Mouse (Mus musculus) embryonic facial prominence, embryonic 14.5 days (tissue): ENCODE measurements around the gene Madd. TPM values are rescaled to one million over a fixed set of nuclear protein-coding genes. Genes with fewer than 3 reads are reported as not detected.

Experiments used
- ATAC-seq: fragments of 200-750 bp; cut with Nextera tagmentation; 2 replicates; pipeline ENCODE4 v1.8.0; 2017; ENCODE audit warnings: low read depth, moderate number of reproducible peaks, moderate TSS enrichment
- DNase-seq: peaks from one replicate; pipeline ENCODE4 v3.0.0-alpha.2; 2015; ENCODE audit warnings: low spot score
- H3K27ac ChIP-seq: fragments of 300-500 bp; sonication (generic); replicated peaks from 2 replicates; pipeline ENCODE4 v1.5.1; 2014; ENCODE audit warnings: low read depth, mild to moderate bottlenecking, low read length, moderate library complexity
- H3K27me3 ChIP-seq: fragments of 300-500 bp; sonication (generic); replicated peaks from 2 replicates; pipeline ENCODE4 v1.6.1; 2014; ENCODE audit warnings: low read length; ENCODE audit not compliant: control insufficient read depth, insufficient read depth
- H3K36me3 ChIP-seq: fragments of 300-500 bp; sonication (generic); 2 replicates; pipeline ENCODE4 v1.6.1; 2014; ENCODE audit warnings: low read length, mixed read lengths; ENCODE audit not compliant: control insufficient read depth, insufficient read depth
- H3K4me1 ChIP-seq: fragments of 300-500 bp; sonication (generic); 2 replicates; pipeline ENCODE4 v1.6.1; 2014; ENCODE audit warnings: antibody characterized with exemption, low read length; ENCODE audit not compliant: control insufficient read depth, insufficient read depth
- H3K4me2 ChIP-seq: fragments of 300-500 bp; sonication (generic); 2 replicates; pipeline ENCODE4 v1.6.1; 2014; ENCODE audit warnings: low read depth, mild to moderate bottlenecking, low read length, moderate library complexity, mixed read lengths
- H3K4me3 ChIP-seq: fragments of 300-500 bp; sonication (generic); 2 replicates; pipeline ENCODE4 v1.5.1; 2014; ENCODE audit warnings: low read depth, mild to moderate bottlenecking, low read length
- H3K9ac ChIP-seq: fragments of 300-500 bp; sonication (generic); 2 replicates; pipeline ENCODE4 v1.6.1; 2014; ENCODE audit warnings: low read depth, mild to moderate bottlenecking, low read length, moderate library complexity, mixed read lengths
- H3K9me3 ChIP-seq: fragments of 300-500 bp; sonication (generic); 2 replicates; pipeline ENCODE4 v1.6.1; 2016; ENCODE audit warnings: low read length; ENCODE audit not compliant: control insufficient read depth
- WGBS: fragments of 180-500 bp; shearing (Covaris S2); extraction: QIAGEN DNeasy Blood & Tissue Kit; methylation state at CpG from one replicate; pipeline ENCODE4 v1.1.7; 2014; 5-methylcytosine and 5-hydroxymethylcytosine counted together
- polyA plus RNA-seq: library from polyadenylated mRNA; unstranded; fragments of >200 nt; fragmentation: Nextera tagmentation; extraction: Ambion mirVana; gene quantifications from 2 replicates; pipeline ENCODE4 v1.2.1, GENCODE M21; 2014

Gene Madd
- polyA plus RNA-seq, 1 experiment from 2014 or later, result 7.9 TPM

- peak overlapping the region; percentile 82 for H3K27ac ChIP-seq
- under 1% methylated on average over 56 of the region's 81 CpGs for WGBS
- H3K9me3 ChIP-seq, result no peaks in the 10 kb centered on the region
- peaks cover 7% of the 10 kb centered on the region; the same call in 1 of the 2 replicates for H3K36me3 ChIP-seq
- H3K9ac ChIP-seq, result peak overlapping the region; percentile 62
- ATAC-seq (peak; percentile 96), DNase-seq (peak; percentile 92)
- H3K4me2 ChIP-seq, result peak overlapping the region; percentile 58
- H3K27me3 ChIP-seq, result no peaks in the 10 kb centered on the region
- H3K4me3 ChIP-seq, result peak overlapping the region; percentile 74
- H3K4me1 ChIP-seq, result peaks cover 14% of the 10 kb centered on the region
These were observed 1.1 kb downstream of the Madd start for GRCm38 (mm10) chr2:91182405-91183147.

DNA sequence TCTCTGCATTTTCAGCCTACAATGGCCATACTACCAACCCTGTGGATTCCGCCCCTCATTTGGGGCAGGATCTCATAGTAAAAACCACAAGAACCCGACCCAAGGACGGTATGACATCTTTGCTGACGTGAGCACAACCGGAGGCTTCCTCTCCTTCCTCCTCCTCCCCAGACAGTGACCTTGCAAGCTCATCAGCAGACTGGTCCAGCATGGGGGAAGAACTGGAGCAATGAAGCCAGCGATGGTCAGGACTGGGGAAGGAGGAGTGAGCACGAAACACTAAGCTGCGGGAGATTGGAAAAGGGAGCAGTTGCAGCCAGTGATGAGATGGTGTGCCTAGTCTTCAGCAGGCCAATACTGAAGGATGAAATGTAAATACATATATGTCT is 1.6 kb downstream of the Madd start:
- H3K4me1 ChIP-seq, result peaks cover 14% of the 10 kb centered on the region
- H3K9ac ChIP-seq, result peak overlapping the region; percentile 62
- ATAC-seq, result no peak
- H3K27ac ChIP-seq, result no peak overlapping the region
- peak overlapping the region; percentile 74 for H3K4me3 ChIP-seq
- peaks cover 9% of the 10 kb centered on the region; the same call in 1 of the 2 replicates for H3K36me3 ChIP-seq
- H3K4me2 ChIP-seq, result peak overlapping the region; percentile 58
- H3K27me3 ChIP-seq, result no peaks in the 10 kb centered on the region
- no peaks in the 10 kb centered on the region for H3K9me3 ChIP-seq
- no peak for DNase-seq
- WGBS, result 7% methylated on average over 8 of the region's 8 CpGs

DNA sequence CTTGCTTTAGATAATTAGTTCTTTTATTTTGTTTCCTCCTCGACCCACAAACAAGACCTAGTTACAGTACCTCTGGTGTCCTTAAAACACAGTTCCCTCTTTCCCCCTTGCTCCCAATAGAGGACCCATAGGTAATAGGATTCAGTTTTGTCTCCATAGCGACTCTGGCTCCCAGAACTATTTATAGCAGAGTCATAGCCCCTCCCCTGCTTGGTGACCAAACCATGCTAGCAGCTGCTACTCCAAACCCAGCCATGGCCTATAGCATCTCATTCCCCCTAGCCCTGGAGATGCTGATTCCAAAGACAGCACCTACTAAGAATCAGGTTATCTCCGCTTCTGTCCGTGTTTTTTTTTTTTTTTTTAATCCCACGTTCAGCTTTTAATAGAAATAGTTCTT is 2.9 kb downstream of the Madd start:
- no peak overlapping the region for H3K4me2 ChIP-seq
- DNase-seq (no peak), ATAC-seq (no peak)
- WGBS, result 68% methylated on average over 5 of the region's 5 CpGs
- H3K4me3 ChIP-seq, result no peak overlapping the region
- H3K36me3 ChIP-seq, result peaks cover 21% of the 10 kb centered on the region
- H3K27me3 ChIP-seq, result no peaks in the 10 kb centered on the region
- no peak overlapping the region for H3K27ac ChIP-seq
- no peaks in the 10 kb centered on the region for H3K9me3 ChIP-seq
- H3K4me1 ChIP-seq, result peaks cover 14% of the 10 kb centered on the region
- H3K9ac ChIP-seq, result no peak overlapping the region

GRCm38 (mm10) chr2:91179825-91180224 is 3.8 kb downstream of the Madd start:
- H3K27me3 ChIP-seq, result no peaks in the 10 kb centered on the region
- peaks cover 14% of the 10 kb centered on the region for H3K4me1 ChIP-seq
- no peak overlapping the region for H3K27ac ChIP-seq
- H3K9ac ChIP-seq, result no peak overlapping the region
- H3K9me3 ChIP-seq, result no peaks in the 10 kb centered on the region
- no peak for ATAC-seq
- DNase-seq, result no peak
- 45% methylated on average over 4 of the region's 4 CpGs for WGBS
- H3K4me3 ChIP-seq, result no peak overlapping the region
- H3K36me3 ChIP-seq, result peaks cover 29% of the 10 kb centered on the region
- no peak overlapping the region for H3K4me2 ChIP-seq

GRCm38 (mm10) chr2:91176234-91176633 is 7.4 kb downstream of the Madd start:
- Histone ChIP-seq H3K36me3 (peaks cover 48% of the 10 kb centered on the region), H3K4me3 (no peak overlapping the region), H3K4me1 (peaks cover 5% of the 10 kb centered on the region; the same call in 1 of the 2 replicates), H3K4me2 (no peak overlapping the region), H3K9me3 (no peaks in the 10 kb centered on the region), H3K27ac (no peak overlapping the region), H3K27me3 (no peaks in the 10 kb centered on the region), H3K9ac (no peak overlapping the region)
- no peak for ATAC-seq
- WGBS, result 86% methylated on average over 5 of the region's 6 CpGs
- DNase-seq, result no peak

DNA sequence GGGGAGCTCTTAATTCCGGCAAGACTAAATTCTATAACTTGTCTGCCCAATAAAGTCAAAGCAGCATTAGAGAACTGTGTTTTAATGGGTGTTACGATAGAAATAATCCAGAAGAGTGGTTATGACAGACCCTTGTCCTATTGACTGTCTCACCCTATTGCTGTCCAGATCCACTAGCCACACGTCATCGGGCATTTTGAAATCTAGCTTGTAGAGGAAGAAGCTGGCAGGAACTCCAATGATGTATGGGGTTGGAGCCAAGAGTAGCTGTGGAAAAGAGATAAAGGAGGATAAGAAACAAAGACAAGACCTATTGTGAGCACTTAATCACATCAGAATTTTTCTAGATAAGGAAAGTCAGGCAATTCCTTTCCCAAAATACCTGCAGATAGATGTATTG is 8.1 kb downstream of the Madd start:
- Histone ChIP-seq H3K9me3 (no peaks in the 10 kb centered on the region), H3K27me3 (no peaks in the 10 kb centered on the region), H3K27ac (no peak overlapping the region), H3K4me1 (no peaks in the 10 kb centered on the region), H3K4me2 (no peak overlapping the region), H3K9ac (no peak overlapping the region), H3K36me3 (peaks cover 52% of the 10 kb centered on the region), H3K4me3 (no peak overlapping the region)
- ATAC-seq, result no peak
- no peak for DNase-seq
- WGBS, result 88% methylated on average over 4 of the region's 4 CpGs

GRCm38 (mm10) chr2:91169587-91170322 is 13.9 kb downstream of the Madd start:
- Histone ChIP-seq H3K9ac (no peak overlapping the region), H3K36me3 (peaks cover 65% of the 10 kb centered on the region), H3K27ac (no peak overlapping the region), H3K27me3 (no peaks in the 10 kb centered on the region), H3K4me1 (no peaks in the 10 kb centered on the region), H3K4me2 (no peak overlapping the region), H3K9me3 (no peaks in the 10 kb centered on the region), H3K4me3 (no peak overlapping the region)
- ATAC-seq, result no peak
- WGBS, result 80% methylated on average over 25 of the region's 25 CpGs
- no peak for DNase-seq

DNA sequence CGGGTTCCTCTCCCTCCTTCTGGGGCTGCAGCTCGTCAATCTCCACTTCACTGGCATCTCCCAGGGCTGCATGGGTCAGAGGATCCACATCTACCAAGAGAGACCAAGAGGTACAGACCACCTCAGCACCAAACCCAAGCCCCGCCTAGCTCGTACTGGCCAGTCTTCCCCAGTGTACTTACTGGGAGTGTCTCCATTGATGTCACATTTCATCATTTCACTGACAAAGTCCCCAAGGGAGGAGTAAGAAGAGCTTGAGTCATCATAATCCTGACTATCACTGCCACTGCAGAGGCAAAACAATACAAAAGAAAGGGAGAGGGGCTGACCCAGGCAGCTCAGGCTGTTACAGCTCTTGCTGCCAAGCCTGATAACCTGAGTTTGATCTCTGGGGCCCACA is 16.0 kb downstream of the Madd start:
- no peak overlapping the region for H3K9ac ChIP-seq
- no peaks in the 10 kb centered on the region for H3K4me1 ChIP-seq
- peaks cover 60% of the 10 kb centered on the region for H3K36me3 ChIP-seq
- H3K4me3 ChIP-seq, result no peak overlapping the region
- ATAC-seq, result no peak
- H3K27ac ChIP-seq, result no peak overlapping the region
- WGBS, result 61% methylated on average over 4 of the region's 4 CpGs
- no peak for DNase-seq
- no peaks in the 10 kb centered on the region for H3K9me3 ChIP-seq
- no peak overlapping the region for H3K4me2 ChIP-seq
- no peaks in the 10 kb centered on the region for H3K27me3 ChIP-seq
